Mouse (Mus musculus) erythroblast, embryonic 14.5 days (primary cell): ENCODE data around the gene Mctp1.

Experiments used
- GATA1 ChIP-seq: IDR thresholded peaks from 2 replicates; pipeline ENCODE4 v1.6.1; 2012; ENCODE audit warnings: low read length, inconsistent platforms, mixed read lengths
- TAL1 ChIP-seq: IDR thresholded peaks from 3 replicates; pipeline ENCODE4 v1.6.1; 2012; ENCODE audit warnings: low read length, inconsistent platforms, mixed read lengths

DNA sequence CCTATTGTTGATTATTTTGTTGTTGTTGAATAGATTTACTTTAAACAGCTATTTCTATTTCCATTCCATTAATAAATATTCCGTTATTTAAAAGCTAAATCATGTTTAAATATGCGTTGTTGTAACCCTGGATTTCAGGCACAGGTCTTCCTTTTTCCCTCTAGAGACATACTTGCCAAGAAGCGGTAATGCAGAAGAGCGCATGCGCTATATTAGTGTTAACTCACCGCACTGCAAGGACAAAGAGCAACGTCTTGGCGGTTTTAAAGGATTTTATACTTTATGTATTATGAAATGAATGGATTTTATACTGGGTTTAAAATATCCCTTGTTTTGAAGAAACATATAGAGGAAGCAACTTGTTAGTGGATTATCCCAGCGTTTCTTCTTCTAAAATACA, 418.6 kb downstream of the Mctp1 start:
- no peak for TF ChIP-seq GATA1
- no peak for TF ChIP-seq TAL1
